Mouse (Mus musculus) stomach, embryonic 14.5 days (tissue): ENCODE results near the gene Ncoa3. TPM values are rescaled to one million over a fixed set of nuclear protein-coding genes. Genes with fewer than 3 reads are reported as not detected.

Source experiments
- ATAC-seq: fragments of 200-750 bp; cut with Nextera tagmentation; 2 replicates; pipeline ENCODE4 v1.8.0; 2017; ENCODE audit warnings: low read depth, moderate TSS enrichment; ENCODE audit not compliant: insufficient number of reproducible peaks, insufficient read depth, low FRiP score
- H3K27ac ChIP-seq: fragments of 300-500 bp; sonication (generic); 2 replicates; pipeline ENCODE4 v1.5.1; 2014; ENCODE audit warnings: mild to moderate bottlenecking, low read length, moderate library complexity, mixed read lengths
- H3K27me3 ChIP-seq: fragments of 300-500 bp; sonication (generic); 2 replicates; pipeline ENCODE4 v1.6.1; 2014; ENCODE audit warnings: low read length, control low read depth, mixed read lengths; ENCODE audit not compliant: control insufficient read depth, insufficient read depth
- H3K36me3 ChIP-seq: fragments of 300-500 bp; sonication (generic); 2 replicates; pipeline ENCODE4 v1.6.1; 2014; ENCODE audit warnings: mild to moderate bottlenecking, control low read depth, low read length, moderate library complexity, mixed read lengths; ENCODE audit not compliant: control insufficient read depth, insufficient read depth
- H3K4me1 ChIP-seq: fragments of 300-500 bp; sonication (generic); 2 replicates; pipeline ENCODE4 v1.6.1; 2014; ENCODE audit warnings: low read length, control low read depth, mixed read lengths; ENCODE audit not compliant: control insufficient read depth, insufficient read depth
- H3K4me2 ChIP-seq: fragments of 300-500 bp; sonication (generic); replicated peaks from 2 replicates; pipeline ENCODE4 v1.6.1; 2014; ENCODE audit warnings: low read depth, low read length, control low read depth
- H3K4me3 ChIP-seq: fragments of 300-500 bp; sonication (generic); 2 replicates; pipeline ENCODE4 v1.5.1; 2014; ENCODE audit warnings: low read depth, low read length, control low read depth
- H3K9ac ChIP-seq: fragments of 300-500 bp; sonication (generic); replicated peaks from 2 replicates; pipeline ENCODE4 v1.6.1; 2014; ENCODE audit warnings: low read depth, mild to moderate bottlenecking, control low read depth, low read length, moderate library complexity, mixed read lengths
- H3K9me3 ChIP-seq: fragments of 300-500 bp; sonication (generic); 2 replicates; pipeline ENCODE4 v1.6.1; 2016; ENCODE audit warnings: low read depth, low read length, control low read depth; ENCODE audit not compliant: control insufficient read depth
- WGBS: fragments of 180-500 bp; shearing (Covaris S2); extraction: QIAGEN DNeasy Blood & Tissue Kit; methylation state at CpG from one replicate; pipeline ENCODE4 v1.1.7; 2014; 5-methylcytosine and 5-hydroxymethylcytosine counted together
- polyA plus RNA-seq: library from polyadenylated mRNA; unstranded; fragments of >200 nt; fragmentation: Nextera tagmentation; extraction: Ambion mirVana; gene quantifications from 2 replicates; pipeline ENCODE4 v1.2.1, GENCODE M21; 2014

The Ncoa3 gene
- polyA plus RNA-seq, 1 experiment from 2014 or later = 25.7 TPM

- ATAC-seq = no peak
- Histone ChIP-seq H3K4me3 (no peak overlapping the region), H3K4me2 (no peak overlapping the region), H3K27ac (no peak overlapping the region), H3K27me3 (no peaks in the 10 kb centered on the region), H3K9ac (no peak overlapping the region), H3K36me3 (no peaks in the 10 kb centered on the region; the same call in 1 of the 2 replicates), H3K4me1 (peaks cover 19% of the 10 kb centered on the region), H3K9me3 (no peaks in the 10 kb centered on the region)
- 44% methylated on average over 3 of the region's 3 CpGs for WGBS
Measured at GRCm38 (mm10) chr2:166035725-166036124, 43.3 kb downstream of the Ncoa3 start.

DNA sequence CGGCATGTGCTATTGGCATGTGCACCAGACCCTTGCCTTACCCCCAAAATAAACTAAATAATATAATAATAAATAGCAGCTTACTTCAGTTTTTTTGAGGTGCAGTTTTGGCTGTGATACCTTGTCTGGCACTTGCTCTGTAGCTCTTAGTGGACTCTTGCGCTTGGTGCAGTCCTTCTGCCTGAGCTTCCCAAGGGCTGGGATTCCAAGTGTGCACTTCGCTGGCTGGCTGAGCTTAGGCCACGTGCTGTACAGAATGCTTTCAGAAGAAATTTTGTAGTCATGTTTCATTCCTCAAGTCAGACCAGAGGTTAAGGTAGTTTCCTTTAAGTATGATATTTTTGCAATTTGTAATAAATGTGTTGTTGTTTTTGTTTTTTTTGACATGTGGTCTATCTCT is 47.2 kb downstream of the Ncoa3 start:
- Histone ChIP-seq H3K27ac (no peak overlapping the region), H3K27me3 (no peaks in the 10 kb centered on the region), H3K36me3 (no peaks in the 10 kb centered on the region; the same call in 1 of the 2 replicates), H3K9me3 (no peaks in the 10 kb centered on the region), H3K4me3 (no peak overlapping the region), H3K4me2 (no peak overlapping the region), H3K9ac (no peak overlapping the region), H3K4me1 (peaks cover 13% of the 10 kb centered on the region)
- no peak for ATAC-seq
- WGBS = 88% methylated on average over 4 of the region's 4 CpGs

DNA sequence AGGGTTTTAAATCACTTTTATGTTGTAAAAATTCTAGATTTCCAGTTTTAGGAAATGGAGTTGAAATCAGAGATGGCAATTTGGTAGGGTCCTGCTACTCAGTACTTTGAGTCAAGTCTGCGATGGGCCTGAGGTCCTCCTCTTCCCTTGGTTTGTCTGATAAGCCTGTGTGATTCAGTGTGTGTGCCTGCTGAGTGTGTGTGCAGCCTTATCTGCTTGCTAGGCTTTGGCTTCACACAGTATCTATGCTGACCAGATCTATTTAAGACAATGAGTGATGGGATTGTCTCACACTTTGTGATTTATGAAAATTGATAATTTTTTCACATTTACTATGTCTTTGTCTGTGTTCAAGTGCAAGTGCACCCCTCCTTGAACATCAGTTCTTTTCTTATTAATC is 50.1 kb downstream of the Ncoa3 start:
- Histone ChIP-seq H3K36me3 (peaks cover under 1% of the 10 kb centered on the region), H3K4me2 (no peak overlapping the region), H3K27ac (no peak overlapping the region), H3K4me1 (peaks cover 28% of the 10 kb centered on the region), H3K9me3 (no peaks in the 10 kb centered on the region), H3K27me3 (no peaks in the 10 kb centered on the region), H3K4me3 (no peak overlapping the region), H3K9ac (no peak overlapping the region)
- no peak for ATAC-seq
- WGBS = 81% methylated on average over 1 of the region's 1 CpGs

- no peaks in the 10 kb centered on the region for H3K27me3 ChIP-seq
- peak overlapping the region; percentile 30; the same call in 1 of the 2 replicates for H3K27ac ChIP-seq
- no peaks in the 10 kb centered on the region for H3K9me3 ChIP-seq
- H3K4me3 ChIP-seq = no peak overlapping the region
- H3K9ac ChIP-seq = no peak overlapping the region
- ATAC-seq = no peak
- peaks cover 21% of the 10 kb centered on the region for H3K36me3 ChIP-seq
- 35% methylated on average over 2 of the region's 2 CpGs for WGBS
- H3K4me2 ChIP-seq = no peak overlapping the region
- H3K4me1 ChIP-seq = peaks cover 28% of the 10 kb centered on the region
Measured at GRCm38 (mm10) chr2:166045006-166045405, 52.6 kb downstream of the Ncoa3 start.

DNA sequence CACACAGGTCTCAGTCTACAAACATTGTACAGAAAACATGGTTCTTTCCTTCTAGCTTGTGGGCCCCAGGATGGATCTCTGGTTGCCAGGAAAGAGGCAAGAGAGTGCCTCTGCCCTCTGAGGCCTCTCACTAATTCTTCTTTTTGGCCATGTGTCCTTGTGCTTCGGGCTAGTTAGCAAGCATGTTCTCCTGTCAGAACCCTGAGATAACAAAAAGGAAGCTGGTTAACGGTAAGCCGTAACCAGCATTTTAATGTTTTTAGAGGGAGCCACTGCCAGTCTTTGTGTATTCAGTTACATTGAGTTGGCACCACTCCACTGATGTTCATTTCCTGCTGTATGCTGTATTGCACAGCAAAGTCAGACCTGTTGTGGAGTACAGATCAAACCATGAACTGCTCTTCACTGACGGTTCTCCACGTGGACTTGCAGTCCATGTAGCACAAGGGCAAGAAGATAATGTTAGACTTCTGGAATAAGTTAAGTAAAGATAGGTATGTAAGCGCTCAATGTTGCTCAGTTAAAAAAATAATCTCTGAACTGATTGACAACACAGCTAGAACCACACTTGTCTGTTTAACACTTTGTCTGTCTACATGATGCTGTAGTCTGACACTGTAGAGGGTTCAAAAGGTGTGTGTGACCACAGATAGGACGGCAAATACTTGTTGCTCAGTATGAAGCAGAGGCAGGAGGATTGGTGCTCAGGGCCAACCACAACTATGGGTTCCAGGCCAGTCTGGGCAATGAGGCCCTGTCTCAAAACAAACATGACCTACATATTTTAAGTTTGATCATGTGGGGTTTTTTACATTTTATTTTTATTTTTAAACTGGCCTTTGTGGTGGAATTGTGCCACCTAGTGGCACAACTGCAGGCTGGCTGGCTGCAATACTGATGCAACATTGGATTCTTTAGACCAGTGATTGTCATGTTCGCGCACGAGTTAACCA is 53.4 kb downstream of the Ncoa3 start:
- no peak for ATAC-seq
- H3K9ac ChIP-seq = no peak overlapping the region
- 59% methylated on average over 10 of the region's 10 CpGs for WGBS

DNA sequence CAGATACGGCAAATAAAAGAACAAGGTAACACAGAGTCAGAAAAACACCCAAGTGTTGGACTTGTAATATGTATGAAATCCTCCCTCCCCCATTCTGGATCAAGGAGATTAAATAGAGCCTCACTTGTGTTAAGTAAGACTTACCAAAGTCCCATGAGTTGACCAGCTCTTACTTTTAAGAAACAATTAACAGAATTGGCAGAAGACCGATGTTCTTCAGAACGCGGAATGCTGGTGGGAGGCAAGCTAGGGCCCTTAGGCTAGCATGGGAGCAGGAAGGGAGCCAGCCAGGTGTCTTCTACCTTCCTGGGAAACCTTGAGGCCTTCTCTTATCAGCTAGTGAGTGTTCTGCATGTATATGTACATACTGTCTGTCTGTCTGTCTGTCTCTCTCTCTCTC is 55.5 kb downstream of the Ncoa3 start:
- Histone ChIP-seq H3K4me3 (no peak overlapping the region), H3K27me3 (no peaks in the 10 kb centered on the region), H3K27ac (no peak overlapping the region), H3K9me3 (no peaks in the 10 kb centered on the region), H3K36me3 (peaks cover 46% of the 10 kb centered on the region), H3K4me1 (peaks cover 17% of the 10 kb centered on the region), H3K9ac (no peak overlapping the region), H3K4me2 (no peak overlapping the region)
- WGBS = 91% methylated on average over 4 of the region's 4 CpGs
- no peak for ATAC-seq

More for the DNA sequence above, 53.4 kb downstream of the Ncoa3 start:
- Histone ChIP-seq H3K27me3 (no peaks in the 10 kb centered on the region), H3K4me3 (no peak overlapping the region), H3K9me3 (no peaks in the 10 kb centered on the region), H3K36me3 (peaks cover 28% of the 10 kb centered on the region), H3K4me2 (no peak overlapping the region), H3K4me1 (peaks cover 26% of the 10 kb centered on the region), H3K27ac (no peak overlapping the region; the same call in 1 of the 2 replicates)

DNA sequence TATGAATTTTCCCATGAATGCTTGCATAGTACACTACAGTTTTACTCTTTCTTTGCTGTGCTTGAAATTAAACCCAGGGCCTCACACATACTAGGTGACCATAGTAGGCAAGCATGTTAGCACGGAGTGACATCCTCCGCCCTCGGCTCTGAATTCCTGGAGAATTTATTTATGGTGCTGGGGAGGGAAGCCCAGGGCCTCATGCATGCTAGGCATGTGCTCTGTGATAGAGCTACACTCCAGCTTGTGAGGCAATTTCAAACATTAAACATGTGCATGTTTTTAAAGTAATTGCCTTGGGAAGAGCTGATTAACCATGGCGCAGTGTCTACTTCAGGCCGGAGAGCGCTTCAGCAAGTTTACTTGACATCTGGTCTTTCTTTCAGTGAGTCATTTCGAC is 56.4 kb downstream of the Ncoa3 start:
- Histone ChIP-seq H3K9me3 (no peaks in the 10 kb centered on the region), H3K4me3 (no peak overlapping the region), H3K4me2 (no peak overlapping the region), H3K27me3 (no peaks in the 10 kb centered on the region), H3K36me3 (peaks cover 53% of the 10 kb centered on the region), H3K9ac (no peak overlapping the region), H3K27ac (no peak overlapping the region), H3K4me1 (peaks cover 17% of the 10 kb centered on the region)
- 70% methylated on average over 7 of the region's 7 CpGs for WGBS
- ATAC-seq = no peak

DNA sequence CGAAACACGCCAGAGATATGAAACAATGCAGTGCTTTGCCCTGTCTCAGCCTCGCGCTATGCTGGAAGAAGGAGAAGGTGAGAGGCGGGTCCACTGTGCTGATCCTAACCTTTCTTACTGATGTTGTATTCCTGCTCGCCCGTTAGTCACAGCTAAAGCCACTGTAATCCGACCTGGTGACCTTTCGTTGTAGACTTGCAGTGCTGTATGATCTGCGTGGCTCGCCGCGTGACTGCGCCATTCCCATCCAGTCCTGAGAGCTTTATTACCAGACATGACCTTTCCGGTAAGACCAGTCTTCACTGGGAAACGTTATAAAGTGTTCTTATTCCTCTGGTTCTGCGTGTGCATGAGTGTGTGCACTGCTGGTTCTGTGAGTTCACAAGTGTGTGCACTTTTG is 59.0 kb downstream of the Ncoa3 start:
- Histone ChIP-seq H3K27ac (no peak overlapping the region), H3K4me2 (no peak overlapping the region), H3K4me1 (no peaks in the 10 kb centered on the region), H3K9ac (no peak overlapping the region), H3K36me3 (peaks cover 71% of the 10 kb centered on the region), H3K27me3 (no peaks in the 10 kb centered on the region), H3K4me3 (no peak overlapping the region), H3K9me3 (no peaks in the 10 kb centered on the region)
- WGBS = 86% methylated on average over 17 of the region's 17 CpGs
- ATAC-seq = no peak
